Mouse (Mus musculus) cortical plate, adult 2 months (tissue): Measurements from ENCODE around the gene Ralgapa2. TPM values are rescaled to one million over a fixed set of nuclear protein-coding genes. Genes with fewer than 3 reads are reported as not detected.

ENCODE experiments used
- H3K27ac ChIP-seq: fragments of 200-500 bp; 2 replicates; pipeline ENCODE4 v1.5.1; 2012; ENCODE audit warnings: low read length, control low read depth, inconsistent platforms; ENCODE audit not compliant: insufficient read depth
- H3K4me1 ChIP-seq: fragments of 200-500 bp; 2 replicates; pipeline ENCODE4 v1.6.1; 2011; ENCODE audit warnings: low read length; ENCODE audit not compliant: control insufficient read depth, insufficient read depth
- H3K4me3 ChIP-seq: fragments of 200-500 bp; 2 replicates; pipeline ENCODE4 v1.5.1; 2011; ENCODE audit warnings: mild to moderate bottlenecking, low read length, control low read depth; ENCODE audit not compliant: insufficient read depth
- CTCF ChIP-seq: fragments of 200-500 bp; IDR thresholded peaks from 2 replicates; pipeline ENCODE4 v1.5.1; 2011; ENCODE audit warnings: mild to moderate bottlenecking, control low read depth, low read length; ENCODE audit not compliant: insufficient read depth; ENCODE audit errors: extremely low read depth
- POLR2A ChIP-seq: fragments of 200-500 bp; IDR thresholded peaks from 2 replicates; pipeline ENCODE4 v1.6.1; 2011; ENCODE audit warnings: mild to moderate bottlenecking, low read length, control low read depth; ENCODE audit not compliant: insufficient read depth; ENCODE audit errors: extremely low read depth
- polyA plus RNA-seq: library from polyadenylated mRNA; depleted of rRNA; stranded (reverse); fragments of >200 nt; gene quantifications from 2 replicates; pipeline ENCODE4 v1.2.3, GENCODE M21; 2012

Gene Ralgapa2
- polyA plus RNA-seq, 1 experiment, result 9.9 TPM

DNA sequence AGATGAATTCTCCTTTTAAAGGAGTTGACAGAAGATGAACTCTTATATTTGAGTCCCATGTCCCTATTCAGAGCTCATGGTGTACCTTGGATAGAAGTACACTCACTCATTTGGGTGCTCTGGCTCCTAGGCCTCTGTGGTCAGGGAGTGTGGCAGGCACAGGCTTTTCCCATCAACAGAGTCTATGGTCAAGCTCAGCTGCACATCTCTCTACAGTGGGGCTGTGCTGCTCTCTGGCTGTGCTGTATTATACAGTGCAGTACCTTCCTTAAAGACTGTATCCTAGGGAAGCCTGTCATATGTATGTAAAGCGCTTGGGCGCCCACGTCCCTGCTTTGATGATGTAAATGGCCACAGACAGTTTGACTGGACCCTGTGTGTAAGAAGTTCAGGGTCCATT lies 254.5 kb downstream of the Ralgapa2 start:
- Histone ChIP-seq H3K4me1 (no peaks in the 10 kb centered on the region), H3K27ac (no peak overlapping the region), H3K4me3 (no peak overlapping the region)
- TF ChIP-seq POLR2A, result no peak
- TF ChIP-seq CTCF, result no peak

DNA sequence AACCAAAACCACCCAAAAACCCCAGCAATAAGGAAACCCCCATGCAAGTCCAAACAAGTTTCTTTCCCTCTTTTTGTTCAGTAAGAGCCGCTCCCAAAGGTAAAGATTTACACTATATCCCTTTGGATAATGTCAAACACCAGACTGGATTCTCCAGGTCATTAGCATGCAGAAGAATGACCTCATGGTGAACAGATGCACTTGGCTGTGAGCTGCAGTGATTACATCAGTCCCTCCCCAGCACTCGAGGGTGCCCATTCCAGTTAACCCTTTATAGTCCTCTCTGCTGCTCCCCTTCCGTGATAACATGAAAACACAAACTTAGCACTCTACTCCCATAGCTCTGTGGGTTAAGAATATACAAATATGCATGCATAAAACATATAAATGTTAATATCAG lies 255.1 kb downstream of the Ralgapa2 start:
- Histone ChIP-seq H3K4me1 (no peaks in the 10 kb centered on the region), H3K27ac (no peak overlapping the region), H3K4me3 (no peak overlapping the region)
- TF ChIP-seq CTCF (no peak), POLR2A (no peak)

DNA sequence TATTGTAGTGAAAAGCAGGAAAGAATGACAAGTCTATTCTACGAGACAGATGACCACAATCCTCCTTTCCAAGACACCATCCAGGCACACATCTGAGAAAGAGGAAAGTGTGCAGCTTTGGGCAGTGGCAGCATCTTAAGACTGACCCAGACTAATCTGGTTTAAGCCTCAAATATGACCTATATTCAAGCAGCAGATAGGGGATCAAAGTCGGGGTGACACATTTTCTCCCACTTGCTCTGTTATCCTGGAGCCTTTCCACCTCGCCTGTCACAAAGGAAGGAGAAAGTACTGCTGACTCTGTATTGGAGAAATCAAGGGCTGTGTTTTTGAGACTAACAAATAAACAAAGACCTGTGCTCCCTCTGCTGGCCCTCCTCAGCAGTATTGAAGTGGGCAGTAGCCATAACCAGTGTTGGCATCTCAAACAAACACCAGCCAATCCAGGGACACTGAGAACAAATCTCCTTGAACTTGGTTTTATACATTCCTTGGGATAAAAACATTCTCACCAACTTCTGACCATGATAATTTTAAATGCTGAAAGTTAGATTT lies 255.7 kb downstream of the Ralgapa2 start:
- no peak overlapping the region for H3K4me3 ChIP-seq
- H3K4me1 ChIP-seq, result no peaks in the 10 kb centered on the region
- no peak overlapping the region for H3K27ac ChIP-seq
- TF ChIP-seq POLR2A (no peak), CTCF (peak; percentile 32; the same call in 1 of the 2 replicates)

DNA sequence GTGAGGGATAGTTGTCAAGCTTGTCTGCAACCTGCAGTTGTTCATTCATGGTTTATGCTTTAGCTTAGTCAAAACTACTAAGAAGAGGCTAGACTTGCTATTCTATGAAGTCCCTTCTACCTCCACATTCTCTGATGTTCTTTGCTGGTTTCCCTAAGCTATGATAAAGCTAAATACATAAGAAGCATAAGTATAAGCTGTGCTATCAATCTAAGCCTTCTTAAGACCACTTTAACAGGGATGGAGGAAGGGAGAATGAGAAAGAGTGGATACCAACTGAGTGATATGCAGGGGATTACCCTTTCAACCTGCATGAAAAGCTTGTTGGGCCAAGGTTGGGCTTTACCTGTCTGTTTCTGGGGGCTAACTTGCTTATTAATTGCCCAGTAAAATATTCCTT lies 256.5 kb downstream of the Ralgapa2 start:
- H3K4me3 ChIP-seq, result no peak overlapping the region
- no peak for TF ChIP-seq CTCF
- no peak for TF ChIP-seq POLR2A
- no peak overlapping the region for H3K27ac ChIP-seq
- no peaks in the 10 kb centered on the region for H3K4me1 ChIP-seq

DNA sequence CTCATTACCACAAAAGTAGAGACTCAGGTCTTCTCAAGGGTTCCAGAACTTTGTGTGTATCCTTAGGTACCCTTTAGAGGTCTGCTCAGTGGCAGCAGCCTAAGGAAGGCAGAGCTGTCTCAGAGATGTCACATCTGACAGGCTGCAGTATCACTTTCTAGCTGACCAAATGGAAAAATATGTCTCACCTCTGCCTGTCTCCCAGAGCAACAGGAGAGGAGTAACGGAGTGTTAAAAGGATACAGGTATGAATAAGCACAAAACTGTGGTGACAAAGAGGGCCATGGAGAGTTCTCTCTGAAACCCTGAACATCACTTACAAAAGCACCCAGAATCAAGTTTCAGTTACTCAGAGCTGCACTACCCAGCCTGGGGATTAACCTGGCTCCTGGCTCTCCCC lies 257.8 kb downstream of the Ralgapa2 start:
- Histone ChIP-seq H3K4me3 (no peak overlapping the region), H3K27ac (no peak overlapping the region), H3K4me1 (no peaks in the 10 kb centered on the region)
- no peak for TF ChIP-seq POLR2A
- no peak for TF ChIP-seq CTCF

DNA sequence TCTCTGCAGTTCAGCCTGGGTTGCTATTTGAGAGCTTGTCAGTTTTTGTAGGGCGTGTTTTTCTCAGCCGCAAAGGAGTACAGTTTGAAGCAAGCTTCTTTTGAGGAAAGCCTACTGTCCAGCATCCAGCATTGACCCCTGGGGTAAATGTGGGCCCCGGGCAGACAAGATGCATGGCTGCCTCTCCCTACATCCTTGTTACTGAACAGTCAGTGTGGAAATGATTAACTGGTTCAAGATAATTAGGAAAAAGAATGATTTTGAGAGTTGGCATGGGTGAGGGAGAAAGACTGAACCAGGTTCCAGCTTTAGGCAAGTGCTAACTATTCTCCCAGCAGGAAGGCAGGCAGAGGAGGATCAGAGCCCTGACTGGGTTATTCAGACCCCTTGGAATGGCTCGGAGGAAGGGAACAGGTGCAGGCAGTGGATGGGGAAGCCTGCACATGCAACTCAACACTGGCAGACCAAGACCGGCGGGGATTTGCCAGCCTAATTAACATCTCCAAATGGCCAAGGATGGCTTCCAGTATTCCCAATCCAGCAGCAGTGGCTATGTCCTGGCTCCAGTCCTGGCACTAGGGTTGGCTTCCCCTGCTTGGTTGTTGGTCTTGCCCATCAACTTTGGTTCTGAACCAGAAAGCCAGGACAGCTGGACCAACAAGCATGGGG lies 261.8 kb downstream of the Ralgapa2 start:
- Histone ChIP-seq H3K4me1 (peaks cover 6% of the 10 kb centered on the region), H3K27ac (no peak overlapping the region), H3K4me3 (no peak overlapping the region)
- TF ChIP-seq POLR2A (no peak), CTCF (no peak)

- TF ChIP-seq CTCF, result no peak
- TF ChIP-seq POLR2A, result no peak
- H3K4me3 ChIP-seq, result no peak overlapping the region
These were observed 263.1 kb downstream of the Ralgapa2 start for GRCm38 (mm10) chr2:146249033-146249432.

DNA sequence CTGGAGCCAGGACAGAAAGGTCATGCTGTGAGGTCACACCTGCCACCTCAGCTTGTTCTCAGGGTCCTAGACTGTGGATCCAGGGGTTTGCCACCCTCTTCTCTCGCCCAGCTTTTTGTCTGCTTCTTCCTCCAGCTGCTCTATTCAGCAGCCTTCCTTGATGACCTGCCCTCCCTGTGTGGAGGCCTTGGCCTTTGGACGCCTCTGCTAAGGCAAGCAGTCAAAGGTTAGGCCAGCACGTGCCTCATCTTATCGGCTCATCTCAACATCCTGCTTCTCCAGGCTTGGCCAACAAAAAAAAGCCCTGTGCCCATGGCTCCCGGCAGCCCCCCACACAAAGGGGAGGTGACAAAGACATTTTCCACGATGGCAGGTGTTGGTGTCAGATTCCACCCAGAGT lies 264.6 kb downstream of the Ralgapa2 start:
- H3K27ac ChIP-seq, result no peak overlapping the region
- peaks cover 6% of the 10 kb centered on the region for H3K4me1 ChIP-seq
- no peak overlapping the region for H3K4me3 ChIP-seq
- no peak for TF ChIP-seq POLR2A
- no peak for TF ChIP-seq CTCF

More at GRCm38 (mm10) chr2:146249033-146249432, 263.1 kb downstream of the Ralgapa2 start:
- H3K4me1 ChIP-seq, result peaks cover 6% of the 10 kb centered on the region
- no peak overlapping the region for H3K27ac ChIP-seq

DNA sequence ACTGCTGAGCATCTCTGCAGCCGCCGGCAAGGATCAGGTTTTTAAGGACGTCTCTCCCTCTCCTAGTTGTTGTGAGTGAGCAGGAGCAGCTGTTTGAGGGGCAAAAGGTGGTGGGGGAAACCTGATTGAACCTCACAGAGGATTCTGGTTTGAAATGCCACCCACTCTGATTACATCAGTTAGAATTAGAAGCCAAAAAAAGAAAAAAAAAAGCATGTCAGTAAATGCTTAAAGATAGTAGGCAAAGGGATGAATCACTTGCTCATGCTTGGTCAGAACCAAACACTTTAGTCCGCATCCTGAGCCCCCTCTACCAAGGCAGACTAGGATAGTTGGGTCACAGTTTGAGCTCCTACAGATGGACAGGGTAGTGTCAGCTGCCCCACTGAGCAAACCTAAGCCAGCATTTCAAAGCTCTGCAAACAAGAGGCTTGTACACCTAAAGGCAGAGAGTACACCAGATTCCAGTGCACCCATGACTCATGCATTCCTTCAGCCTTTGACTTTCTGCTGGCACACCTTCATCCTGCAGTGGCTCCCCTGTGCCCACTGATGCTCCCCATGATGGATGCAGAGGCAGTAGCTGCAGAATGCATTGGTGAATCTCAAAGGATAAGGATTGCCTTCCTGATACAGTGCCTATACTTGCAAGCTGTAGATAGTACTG lies 265.6 kb downstream of the Ralgapa2 start:
- Histone ChIP-seq H3K27ac (no peak overlapping the region), H3K4me3 (no peak overlapping the region)
- no peak for TF ChIP-seq POLR2A
- no peak for TF ChIP-seq CTCF

DNA sequence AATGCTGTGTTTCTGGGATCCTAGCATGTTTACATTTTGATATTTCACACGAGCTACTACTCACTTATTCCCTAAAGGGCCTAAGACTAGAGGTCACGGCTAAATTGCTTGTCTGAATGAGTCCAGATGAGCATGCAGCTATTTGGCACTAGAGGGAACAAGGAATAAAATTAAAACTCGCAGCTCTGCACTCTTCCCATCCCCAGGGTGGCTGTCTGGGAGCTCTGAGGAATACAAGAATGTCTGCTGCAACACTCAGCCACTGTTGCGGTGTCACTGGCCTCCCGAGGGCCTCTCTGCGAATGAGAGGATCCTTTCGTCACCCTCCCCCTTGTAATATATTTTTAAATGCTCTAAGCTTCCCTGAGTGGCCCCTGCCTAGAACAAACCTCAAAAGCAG lies 266.7 kb downstream of the Ralgapa2 start:
- no peak for TF ChIP-seq POLR2A
- no peak for TF ChIP-seq CTCF
- Histone ChIP-seq H3K4me3 (no peak overlapping the region), H3K4me1 (peaks cover 6% of the 10 kb centered on the region), H3K27ac (no peak overlapping the region)

More for the DNA sequence above, 265.6 kb downstream of the Ralgapa2 start:
- peaks cover 6% of the 10 kb centered on the region for H3K4me1 ChIP-seq
